In the genomic region with DNA sequence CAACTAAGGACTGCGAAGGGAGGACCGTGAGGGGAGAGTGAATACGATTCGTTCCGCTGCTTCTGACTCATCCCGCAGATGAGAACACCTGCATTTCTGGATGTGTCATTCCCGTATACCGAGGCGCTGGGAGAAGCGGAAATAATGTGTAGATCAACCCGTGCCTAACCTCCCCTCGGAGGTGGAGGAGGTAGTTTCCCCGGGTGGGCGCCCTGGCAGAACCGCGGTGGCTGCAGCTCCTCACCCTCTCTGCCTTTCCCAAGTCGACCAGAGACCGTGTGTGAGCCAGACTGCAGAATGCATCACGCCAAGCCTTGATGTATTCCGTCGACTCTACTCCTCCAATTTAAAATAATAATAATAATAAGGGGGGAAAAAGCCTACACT, we compare ENCODE assay signal across 7 mouse cellular contexts. TPM values are rescaled to one million over a fixed set of nuclear protein-coding genes. Genes with fewer than 3 reads are reported as not detected.
DNase-seq lines count a peak whose midpoint lies in the region; ATAC-seq and TF ChIP-seq lines count a peak whose summit lies in the region.

No protein-coding gene starts in this region.

- 0% methylated on average over 21 of the region's 21 CpGs for WGBS in hindbrain, embryonic 14.5 days
- WGBS in midbrain, embryonic 14.5 days = 1% methylated on average over 21 of the region's 21 CpGs

- no peaks in the 10 kb centered on the region for H3K36me3 ChIP-seq in hindbrain, embryonic 14.5 days (replicated peaks; ENCODE audit: control insufficient read depth, insufficient read depth)
- no peaks in the 10 kb centered on the region for H3K36me3 ChIP-seq in midbrain, embryonic 14.5 days (ENCODE audit: control insufficient read depth, insufficient read depth, low read length)

- peaks cover 6% of the 10 kb centered on the region; the same call in 1 of the 2 replicates for H3K27me3 ChIP-seq in hindbrain, embryonic 14.5 days (ENCODE audit: control insufficient read depth, insufficient read depth, low read length)
- peaks cover 6% of the 10 kb centered on the region for H3K27me3 ChIP-seq in midbrain, embryonic 14.5 days (ENCODE audit: control insufficient read depth, insufficient read depth, low read length)

- peak; percentile 3 for DNase-seq in urinary bladder, postnatal 14 days (ENCODE audit: low spot score)
- no peak for DNase-seq in urinary bladder, postnatal 10 days (ENCODE audit: low spot score)
- DNase-seq in hindbrain, embryonic 14.5 days (ENCODE audit: low spot score) = no peak
- peak; percentile 36 to 40 for DNase-seq in left cerebral cortex, postnatal 10 days (ENCODE audit: extremely low spot score in 1 of 2, low spot score in 2 of 2)
- DNase-seq in midbrain, embryonic 14.5 days = peak; percentile 74
- peak; percentile 9 for DNase-seq in yolk sac, embryonic 10.5 days (ENCODE audit: low spot score)

- H3K4me3 ChIP-seq in embryonic fibroblast, embryonic 13.5 days (ENCODE audit: insufficient read depth, low read length) = peak overlapping the region; percentile 41
- H3K4me3 ChIP-seq in hindbrain, embryonic 14.5 days (replicated peaks; ENCODE audit: low read length) = peak overlapping the region; percentile 63
- H3K4me3 ChIP-seq in midbrain, embryonic 14.5 days (replicated peaks; ENCODE audit: low read depth, low read length) = peak overlapping the region; percentile 69

- H3K27ac ChIP-seq in embryonic fibroblast, embryonic 13.5 days (ENCODE audit: insufficient read depth, low read length) = no peak overlapping the region
- H3K27ac ChIP-seq in hindbrain, embryonic 14.5 days = peak overlapping the region; percentile 72
- peak overlapping the region; percentile 74 for H3K27ac ChIP-seq in midbrain, embryonic 14.5 days (replicated peaks; ENCODE audit: low read depth, low read length)

- no peak for ATAC-seq in hindbrain, embryonic 14.5 days (ENCODE audit: low FRiP score)
- no peak for ATAC-seq in midbrain, embryonic 14.5 days (ENCODE audit: low FRiP score, low TSS enrichment)

- intact Hi-C loops in left cerebral cortex, postnatal 10 days (cut with DNase I) = loop anchor here (10.0 kb wide), 1 partner anchor 1461 kb away; no protein-coding TSS in a partner anchor

- H3K9ac ChIP-seq in hindbrain, embryonic 14.5 days = peak overlapping the region; percentile 67
- peak overlapping the region; percentile 56 for H3K9ac ChIP-seq in midbrain, embryonic 14.5 days (replicated peaks; ENCODE audit: low read length)

- TF ChIP-seq CTCF in embryonic fibroblast, embryonic 13.5 days (IDR thresholded peaks at IDR 0.05; ENCODE audit: borderline replicate concordance, insufficient read depth, low read length) = no peak

- H3K4me2 ChIP-seq in hindbrain, embryonic 14.5 days (replicated peaks) = peak overlapping the region; percentile 83
- H3K4me2 ChIP-seq in midbrain, embryonic 14.5 days (ENCODE audit: low read length) = peak overlapping the region; percentile 96

- H3K9me3 ChIP-seq in hindbrain, embryonic 14.5 days (ENCODE audit: control insufficient read depth, low read length) = no peaks in the 10 kb centered on the region
- no peaks in the 10 kb centered on the region for H3K9me3 ChIP-seq in midbrain, embryonic 14.5 days (ENCODE audit: control insufficient read depth, low read length)

- no peak for TF ChIP-seq POLR2A in embryonic fibroblast, embryonic 13.5 days (IDR thresholded peaks at IDR 0.05; ENCODE audit: low read depth, low read length)

- no peaks in the 10 kb centered on the region for H3K4me1 ChIP-seq in embryonic fibroblast, embryonic 13.5 days (ENCODE audit: control insufficient read depth, insufficient read depth, low read length)
- peaks cover 7% of the 10 kb centered on the region; the same call in 1 of the 2 replicates for H3K4me1 ChIP-seq in hindbrain, embryonic 14.5 days (replicated peaks; ENCODE audit: control insufficient read depth, insufficient read depth, low read length)
- peaks cover 12% of the 10 kb centered on the region for H3K4me1 ChIP-seq in midbrain, embryonic 14.5 days (ENCODE audit: control insufficient read depth, insufficient read depth, low read length)

RNA-seq across cellular contexts. Expression of a gene that starts 0.9 kb away (rescaled TPM):
- polyA plus RNA-seq in embryonic fibroblast, embryonic 13.5 days (2011; ENCODE audit: insufficient read length, low read depth, missing spikeins) = 0.27 and 0.61 TPM in 2 replicates
- 32.6 and 36.8 TPM in 2 replicates for polyA plus RNA-seq in hindbrain, embryonic 14.5 days (2014; fragmentation: Nextera tagmentation; extraction: Ambion mirVana)
- total RNA-seq in left cerebral cortex, postnatal 10 days (2021) = 10 to 100 TPM; 48.3 to 57.0 TPM
- polyA plus RNA-seq in midbrain, embryonic 14.5 days (2014; fragmentation: Nextera tagmentation; extraction: Ambion mirVana) = 30.6 and 32.3 TPM in 2 replicates

Comparison
In these comparisons a context has a peak if more than half of its experiments do, and no peak if none do; other contexts are left out.
1. DNase-seq: peak in urinary bladder, postnatal 14 days (single experiment), left cerebral cortex, postnatal 10 days (2 of 2), midbrain, embryonic 14.5 days (single experiment) and yolk sac, embryonic 10.5 days (single experiment); none in urinary bladder, postnatal 10 days (single experiment) and hindbrain, embryonic 14.5 days (single experiment).
2. RNA of a gene that starts 0.9 kb away (polyA plus RNA-seq): 32.6 to 36.8 TPM in hindbrain, embryonic 14.5 days and 30.6 to 32.3 TPM in midbrain, embryonic 14.5 days; 0.27 to 0.61 TPM in embryonic fibroblast, embryonic 13.5 days; every median in the first group is over 10 times any median in the second.
3. Peak in every context shown above with its lines, with median percentiles within 50 percentile points of each other: H3K4me3 ChIP-seq.